Mouse (Mus musculus): Measurements from ENCODE around the gene Gtf2ird1.
"Not testable (repeated sequence)": the region's sequence is repeated elsewhere in the genome, so short reads cannot be mapped to it uniquely, and the experiment has no call there.

The Gtf2ird1 gene

DNA sequence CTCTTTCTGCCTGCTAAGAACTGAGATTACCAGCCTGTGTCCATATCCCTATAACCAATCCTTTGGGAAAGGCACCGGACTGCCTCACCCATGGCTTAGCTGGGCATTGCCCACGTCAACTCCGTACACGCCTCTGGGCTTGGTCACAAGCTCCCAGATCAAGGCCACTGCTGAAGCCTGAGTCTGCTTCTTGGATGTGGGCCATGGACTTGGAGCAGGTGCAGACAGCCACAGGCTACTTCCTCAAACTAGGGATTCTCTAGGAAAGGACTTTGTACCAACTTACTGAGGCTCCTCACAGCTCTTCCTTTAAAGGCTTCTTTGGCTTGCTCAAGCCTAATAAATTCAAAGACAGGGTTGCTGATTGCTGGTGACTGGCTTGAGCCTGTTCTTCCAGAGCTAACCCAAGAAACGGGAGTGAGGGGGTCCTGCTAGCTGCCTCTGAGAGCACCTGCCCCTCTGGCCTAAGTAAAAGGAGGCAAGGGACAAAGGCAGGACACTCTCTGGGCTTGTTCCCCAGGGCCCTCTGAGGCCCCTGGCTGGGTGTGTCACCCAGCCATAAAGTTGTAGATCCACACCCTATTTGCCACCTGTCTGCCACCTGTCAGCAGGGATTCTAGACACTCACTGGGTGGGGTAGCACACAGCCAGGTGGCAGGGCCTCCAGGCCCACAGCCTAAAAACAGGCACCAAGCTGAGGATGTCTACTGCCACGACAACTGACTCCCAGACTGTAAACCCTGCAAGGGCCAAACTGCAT lies 38.0 kb downstream of the Gtf2ird1 start:
- peak; percentile 87 to 93 for DNase-seq (ENCODE audit: inconsistent age in 2 of 2, low spot score in 1 of 2)

DNA sequence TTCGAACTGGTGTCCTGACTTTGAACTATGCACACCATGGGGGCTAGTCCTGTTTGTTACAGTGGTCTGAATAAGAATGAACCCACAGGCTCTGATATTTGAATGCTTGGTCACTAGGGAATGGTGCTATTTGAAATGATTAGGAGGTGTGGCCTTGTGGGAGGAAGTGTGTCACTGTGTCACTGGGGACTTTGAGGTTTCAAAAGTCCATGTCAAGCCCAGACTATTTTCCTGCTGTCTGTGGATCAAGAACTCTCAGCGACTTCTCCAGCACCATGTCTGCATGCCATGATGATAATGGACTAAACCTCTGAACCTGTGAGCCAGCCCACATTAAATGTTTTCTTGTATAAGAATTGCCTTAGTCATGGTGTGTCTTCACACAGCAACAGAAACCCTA lies 44.2 kb downstream of the Gtf2ird1 start:
- no peak for DNase-seq (ENCODE audit: inconsistent age in 2 of 2, low spot score in 1 of 2)

DNA sequence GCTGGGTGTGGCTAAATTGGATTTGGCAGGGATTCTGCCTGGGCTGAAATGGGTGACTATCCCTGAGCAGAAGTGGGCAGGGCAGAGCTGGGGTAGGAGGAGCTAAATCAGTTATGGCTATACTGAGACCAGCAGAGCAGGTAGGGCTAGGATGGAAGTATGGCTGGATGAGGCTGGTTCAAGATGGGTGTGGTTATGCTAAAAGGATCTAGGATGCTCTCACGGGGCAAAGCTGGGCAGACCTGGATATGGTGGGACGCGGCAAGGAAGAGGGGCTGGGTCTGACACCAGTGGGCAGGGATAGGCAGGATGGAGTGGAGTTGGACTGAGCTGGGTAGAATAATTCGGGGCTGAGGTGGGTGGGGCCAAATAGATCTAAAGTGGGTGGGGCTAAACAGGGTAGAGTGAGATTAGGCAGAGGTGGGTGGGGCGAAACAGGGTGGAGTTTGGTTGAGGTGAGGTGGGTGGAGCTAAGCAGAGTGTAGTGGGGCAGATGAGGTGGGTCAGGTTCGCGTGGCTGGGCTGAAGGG lies 46.1 kb downstream of the Gtf2ird1 start:
- no peak for DNase-seq (ENCODE audit: inconsistent age in 2 of 2, low spot score in 1 of 2)

DNA sequence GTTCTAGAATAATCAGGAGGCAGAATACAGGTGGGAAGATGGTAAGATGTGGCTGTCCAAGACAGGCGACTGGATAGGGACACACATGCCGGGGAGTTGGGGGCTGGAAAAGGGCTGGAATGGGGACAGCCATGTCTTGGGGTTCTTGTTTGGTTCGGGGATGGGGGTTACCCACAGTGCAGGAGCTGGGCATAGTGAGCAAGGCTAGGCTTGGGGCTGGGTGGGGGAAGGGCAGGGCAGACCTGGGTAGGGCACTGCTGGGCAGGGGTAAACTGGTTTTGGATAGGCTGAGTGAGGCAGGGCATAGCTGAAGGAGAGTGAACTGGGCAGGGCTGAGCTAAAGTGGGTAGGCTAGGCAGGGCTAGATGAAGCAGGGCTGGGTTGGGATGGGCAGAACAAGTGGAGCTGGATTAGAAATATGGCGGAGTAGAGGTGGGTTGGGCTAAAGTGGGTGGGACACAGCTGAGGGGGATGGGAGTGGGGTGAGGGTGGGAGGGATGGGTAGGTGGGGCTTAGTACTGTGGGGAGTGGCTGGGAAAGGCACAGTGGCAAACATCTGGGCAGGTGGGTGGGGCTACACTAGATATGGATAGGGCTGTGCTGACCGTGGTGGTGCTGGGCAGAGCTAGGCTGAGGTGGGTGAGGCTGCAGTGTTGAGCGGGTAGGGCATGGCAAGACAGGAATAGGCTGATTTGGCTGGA lies 46.8 kb downstream of the Gtf2ird1 start:
- no peak for DNase-seq (ENCODE audit: inconsistent age in 2 of 2, low spot score in 1 of 2)

DNA sequence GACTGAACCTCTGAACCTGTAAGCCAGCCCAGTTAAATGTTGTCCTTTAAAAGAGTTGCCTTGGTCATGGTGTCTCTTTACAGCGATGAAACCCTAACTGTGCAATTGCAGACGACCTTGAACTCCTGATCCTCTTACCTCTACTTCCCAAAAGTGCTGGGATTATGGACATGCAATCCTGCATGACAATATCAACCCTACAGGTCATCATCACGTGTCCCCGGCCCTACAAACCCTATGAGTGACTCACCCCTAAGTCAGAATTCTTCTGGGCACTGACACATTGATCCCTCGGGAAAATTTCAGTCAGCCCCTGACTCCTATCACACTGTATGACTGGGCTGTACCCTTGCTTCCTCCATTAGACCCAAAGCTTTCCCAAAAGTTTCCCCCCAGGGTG lies 48.4 kb downstream of the Gtf2ird1 start:
- DNase-seq (ENCODE audit: inconsistent age in 2 of 2, low spot score in 1 of 2), result no peak

DNA sequence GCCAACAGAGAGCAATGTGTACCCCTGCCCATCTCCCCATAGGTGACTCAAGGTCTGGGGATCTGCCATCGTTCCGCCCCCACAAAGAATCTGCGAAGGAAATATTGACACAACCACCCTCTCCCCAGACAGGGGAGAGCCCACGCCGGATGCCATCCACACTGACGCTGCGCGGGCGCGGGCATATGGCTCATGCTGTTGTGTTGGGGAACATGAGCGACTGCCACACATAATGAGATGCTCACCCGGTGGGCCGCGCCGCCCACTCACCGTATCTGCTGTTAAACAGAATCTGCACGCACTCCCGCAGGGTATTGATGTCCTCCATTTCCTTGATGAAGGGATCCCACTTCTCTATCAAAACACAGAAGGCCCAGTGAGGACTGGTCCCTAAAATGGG lies 54.7 kb downstream of the Gtf2ird1 start:
- DNase-seq (ENCODE audit: inconsistent age in 2 of 2, low spot score in 1 of 2), result no peak

DNA sequence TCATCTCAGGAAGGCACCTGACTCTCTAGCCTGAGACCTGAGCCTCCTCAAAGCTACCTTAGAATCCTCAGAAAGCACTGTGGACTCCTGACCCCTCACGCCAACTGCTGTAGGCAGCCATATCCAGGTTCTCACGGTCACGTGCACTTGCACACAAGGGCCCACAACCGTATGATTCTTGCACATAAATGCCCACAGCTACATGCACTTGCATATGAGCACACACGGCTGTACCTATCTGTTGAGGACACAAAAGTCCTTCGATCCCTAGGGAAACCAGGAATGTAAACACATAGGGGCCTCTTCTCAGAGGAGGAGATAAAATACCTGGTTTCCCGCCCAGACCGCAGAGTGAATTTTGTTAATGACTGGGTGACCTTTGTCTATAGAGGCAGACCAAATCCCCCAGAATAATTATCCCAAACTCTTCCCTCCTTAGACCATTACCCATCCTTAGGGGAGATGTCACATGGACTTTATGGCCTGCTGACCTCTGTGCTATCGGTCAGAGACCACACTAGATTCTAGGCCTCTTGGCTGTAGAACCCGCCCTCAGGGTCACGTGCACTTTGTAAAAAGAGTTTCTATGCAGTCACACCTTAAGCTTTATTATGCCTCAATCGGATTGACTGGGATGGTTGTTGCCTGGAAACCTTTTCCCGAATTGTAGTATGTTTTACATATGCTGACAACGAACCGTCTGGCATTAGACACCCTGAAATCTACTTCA lies 58.9 kb downstream of the Gtf2ird1 start:
- DNase-seq (ENCODE audit: inconsistent age in 2 of 2, low spot score in 1 of 2), result no peak

DNA sequence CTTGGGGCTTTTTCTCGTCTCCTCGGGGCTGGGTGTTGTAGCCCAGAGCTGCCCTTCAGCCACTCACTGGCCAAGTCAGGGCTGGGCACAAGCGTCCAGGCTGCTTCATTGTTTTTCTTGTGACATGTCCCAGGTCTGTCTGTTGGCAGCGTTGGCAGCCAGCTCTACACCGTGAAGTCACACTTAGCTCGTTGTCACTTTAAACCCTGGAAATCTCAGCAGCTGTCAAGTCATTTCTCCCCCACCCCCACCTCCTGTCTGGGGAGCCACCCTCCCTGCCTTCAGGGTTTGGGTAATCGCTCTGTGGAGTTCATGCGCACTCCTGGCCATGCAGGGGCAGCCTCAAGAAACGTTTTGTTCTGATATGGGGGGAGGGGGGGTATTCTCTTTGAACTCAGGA lies 60.0 kb downstream of the Gtf2ird1 start:
- no peak for DNase-seq (ENCODE audit: inconsistent age in 2 of 2, low spot score in 1 of 2)

DNA sequence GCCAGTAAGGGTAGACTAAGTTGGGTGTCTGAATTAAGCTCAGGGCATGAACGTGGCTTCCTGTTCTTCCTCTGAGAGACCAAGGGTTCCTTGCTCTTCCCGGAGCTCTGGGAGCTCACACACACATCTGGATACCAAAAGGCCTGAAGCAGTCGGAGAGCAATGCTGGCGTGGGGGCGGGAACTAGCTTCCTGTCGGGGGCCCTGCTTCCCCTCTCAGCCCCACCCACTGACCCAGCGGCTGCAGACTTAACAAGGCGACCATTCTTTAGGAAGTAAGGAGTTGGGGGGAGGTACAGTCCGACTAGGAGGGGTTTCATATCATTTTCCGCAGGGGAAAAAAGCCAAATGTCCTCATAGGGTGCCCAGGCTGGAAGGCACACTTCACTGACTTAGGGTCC lies 61.9 kb downstream of the Gtf2ird1 start:
- DNase-seq (ENCODE audit: inconsistent age in 2 of 2, low spot score in 1 of 2), result peak in 1 of 2 experiments; percentile 42

DNA sequence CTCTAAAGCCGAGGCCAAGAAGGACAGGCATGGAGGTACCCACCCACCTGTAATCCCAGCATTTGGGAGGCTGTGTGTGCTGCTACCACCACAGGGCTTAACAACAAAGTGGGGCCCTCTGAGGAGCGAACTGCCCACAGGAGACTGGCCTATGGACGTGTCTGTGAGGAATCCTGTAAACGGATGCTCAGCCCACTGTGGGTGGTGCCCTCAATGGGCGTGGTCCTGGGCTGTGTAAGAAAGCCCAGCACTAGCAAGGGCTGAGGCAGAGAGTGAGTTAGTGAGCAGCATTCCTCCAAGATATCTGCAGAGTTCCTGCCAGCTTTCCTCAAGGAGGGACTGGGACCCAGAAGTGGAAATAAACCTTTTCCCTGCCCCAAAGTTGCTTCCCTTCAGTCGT lies 62.9 kb downstream of the Gtf2ird1 start:
- DNase-seq (ENCODE audit: inconsistent age in 2 of 2, low spot score in 1 of 2), result no peak

DNA sequence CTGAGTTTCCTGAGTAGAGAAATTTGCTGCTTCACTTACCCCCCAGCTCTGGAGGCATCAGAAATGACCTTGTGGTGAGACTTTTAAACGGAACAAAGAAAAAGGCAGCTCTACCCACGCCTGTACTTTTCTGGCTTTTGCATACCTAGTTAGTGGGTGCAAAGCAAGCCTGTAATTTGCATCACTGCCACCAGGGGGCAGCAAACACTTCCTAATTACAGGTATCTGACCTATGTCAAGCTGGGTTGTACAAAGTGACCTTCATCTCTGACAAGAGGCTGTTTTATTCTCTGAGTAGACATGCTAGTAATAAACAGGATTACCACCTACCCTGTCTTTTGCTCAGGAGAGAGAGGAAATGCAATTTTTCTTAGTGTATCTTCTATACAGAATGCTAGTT lies 71.4 kb downstream of the Gtf2ird1 start:
- DNase-seq (ENCODE audit: inconsistent age in 2 of 2, low spot score in 1 of 2), result peak; percentile 76 to 94

DNA sequence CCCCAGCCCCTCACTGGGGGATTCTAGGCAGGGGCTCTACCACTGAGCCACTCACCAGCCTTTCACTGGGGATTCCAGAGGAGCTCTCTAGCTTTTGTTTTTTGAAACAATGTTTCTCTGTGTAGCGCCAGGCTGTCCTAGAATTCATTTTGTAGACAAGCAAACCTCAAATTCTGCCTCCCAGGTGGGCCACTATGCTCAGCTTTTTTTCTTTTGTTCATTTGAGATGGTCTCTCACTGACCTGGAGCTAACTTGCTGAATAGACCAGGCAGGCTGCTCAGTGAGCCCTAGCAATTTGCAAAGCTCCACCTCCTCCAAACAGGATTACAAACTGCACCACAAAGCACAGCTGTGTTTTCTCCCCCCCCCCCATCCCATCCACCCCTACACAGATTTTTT lies 81.3 kb downstream of the Gtf2ird1 start:
- no peak for DNase-seq (ENCODE audit: inconsistent age in 2 of 2, low spot score in 1 of 2)

DNA sequence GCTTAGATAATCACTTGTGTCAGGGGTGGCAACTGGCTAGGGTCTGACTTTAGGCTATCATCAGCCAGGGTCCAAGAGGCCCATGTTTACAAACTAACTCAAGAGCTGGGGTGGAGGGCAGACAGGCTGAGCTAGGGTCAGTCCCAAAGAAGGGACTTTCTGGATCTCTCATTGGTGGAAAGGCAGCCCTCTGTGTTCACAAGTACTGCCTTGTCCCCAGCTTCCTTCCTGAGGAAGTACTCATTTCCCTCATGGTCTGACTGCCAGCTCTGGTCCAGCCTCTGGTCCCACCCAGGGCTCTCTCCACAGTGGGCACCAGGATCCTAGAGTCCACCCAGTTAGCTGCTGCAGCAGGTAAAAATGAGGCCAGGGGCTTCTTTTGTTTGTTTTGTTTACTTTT lies 82.0 kb downstream of the Gtf2ird1 start:
- DNase-seq (ENCODE audit: inconsistent age in 2 of 2, low spot score in 1 of 2), result peak; percentile 41 to 69

DNA sequence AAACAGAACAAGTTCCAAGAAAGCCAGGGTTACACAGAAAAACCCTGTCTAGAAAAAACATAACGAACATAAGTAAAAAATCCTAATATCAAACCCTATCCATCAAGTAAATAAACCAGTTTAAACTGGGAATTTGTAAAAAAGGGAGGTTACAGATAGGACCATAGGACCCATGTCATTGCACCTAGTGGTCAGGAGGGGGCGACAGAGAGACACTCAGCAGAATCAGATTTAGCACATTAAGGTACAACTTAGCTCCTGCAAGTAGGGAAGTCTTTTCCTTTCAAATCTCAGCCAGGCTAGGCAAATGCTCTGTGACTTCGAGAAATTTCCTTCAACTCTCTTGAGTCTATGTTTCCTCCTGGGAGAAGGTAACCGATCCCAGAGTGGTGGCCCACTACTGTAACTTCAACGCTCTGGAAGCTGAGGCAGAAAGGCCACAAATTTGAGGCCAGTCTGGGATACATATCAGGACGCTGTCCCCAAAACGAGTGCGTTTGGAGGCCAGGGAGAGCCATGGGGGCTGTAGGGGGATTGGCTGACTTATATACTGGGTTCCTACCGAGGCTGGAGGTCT lies 82.5 kb downstream of the Gtf2ird1 start:
- peak; percentile 60 to 84 for DNase-seq (ENCODE audit: inconsistent age in 2 of 2, low spot score in 1 of 2)

DNA sequence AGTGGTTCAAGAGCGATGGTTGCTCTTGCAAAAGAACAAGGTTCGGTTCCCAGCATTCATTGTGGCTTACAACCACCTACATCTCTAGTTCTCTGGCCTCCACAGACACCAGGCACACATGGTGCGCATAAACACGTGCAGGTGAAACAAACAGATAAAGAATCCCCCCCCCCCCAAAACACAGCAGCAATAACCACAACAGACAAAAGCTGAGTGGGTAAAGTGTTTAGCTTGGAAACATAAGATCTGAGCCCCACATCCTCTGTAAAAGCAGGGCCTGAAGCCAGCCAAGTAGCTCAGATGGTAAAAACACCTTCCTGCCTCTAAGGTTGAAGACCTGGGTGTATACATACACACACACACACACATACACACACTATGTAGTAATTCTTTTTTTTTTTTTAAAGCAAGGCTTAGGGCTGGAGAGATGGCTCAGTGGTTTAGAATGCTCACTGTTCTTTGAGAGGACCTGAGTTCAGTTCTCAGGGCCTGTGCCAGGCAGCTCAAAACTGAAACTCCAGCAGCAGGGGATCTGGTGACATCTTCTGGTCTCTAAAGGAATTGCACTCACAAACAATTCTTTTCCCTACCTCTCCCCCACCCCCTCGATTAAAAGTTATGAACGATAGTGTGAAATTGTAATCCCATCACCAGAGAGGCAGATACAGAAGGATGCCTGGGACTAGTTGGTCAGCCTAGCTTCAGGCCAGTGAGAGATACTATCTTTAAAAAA lies 83.4 kb downstream of the Gtf2ird1 start:
- no peak for DNase-seq (ENCODE audit: inconsistent age in 2 of 2, low spot score in 1 of 2)

DNA sequence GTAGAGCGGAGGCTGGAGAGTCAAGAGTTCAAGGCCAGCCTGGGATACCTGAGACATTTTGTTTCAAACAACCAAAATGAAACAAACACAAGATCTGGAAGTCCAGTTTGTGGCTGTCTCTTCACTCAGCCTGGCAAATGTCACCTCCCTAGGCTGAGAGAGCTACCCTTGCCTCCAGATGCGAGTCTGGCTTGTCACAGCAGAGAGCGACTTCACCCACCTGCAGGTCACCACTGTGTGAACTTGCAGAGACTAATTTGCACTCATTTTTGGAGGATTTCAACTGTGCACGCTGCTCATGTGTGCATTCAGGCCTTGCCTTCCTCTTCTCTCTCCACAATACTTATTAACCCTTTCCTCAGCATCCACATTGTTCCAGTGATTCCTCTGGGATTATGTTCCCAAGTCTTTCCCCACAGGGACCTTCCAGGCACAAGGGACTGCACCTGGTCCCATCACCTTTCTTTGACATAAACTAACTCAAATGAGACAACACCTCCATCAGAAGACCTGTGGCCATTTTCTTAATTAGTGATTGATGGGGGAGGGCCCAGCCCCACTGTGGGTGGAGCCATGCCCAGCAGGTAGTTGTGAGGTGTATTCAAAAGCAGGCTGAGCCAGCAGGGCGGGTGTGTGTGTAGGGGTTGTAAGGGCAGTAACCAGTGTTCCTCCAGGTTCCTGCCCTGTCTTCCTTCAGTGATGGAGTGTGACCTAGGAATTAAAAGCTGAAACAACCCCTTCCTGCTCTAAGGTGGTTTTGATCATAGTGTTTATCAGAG lies 84.8 kb downstream of the Gtf2ird1 start:
- DNase-seq (ENCODE audit: inconsistent age in 2 of 2, low spot score in 1 of 2), result no peak

DNA sequence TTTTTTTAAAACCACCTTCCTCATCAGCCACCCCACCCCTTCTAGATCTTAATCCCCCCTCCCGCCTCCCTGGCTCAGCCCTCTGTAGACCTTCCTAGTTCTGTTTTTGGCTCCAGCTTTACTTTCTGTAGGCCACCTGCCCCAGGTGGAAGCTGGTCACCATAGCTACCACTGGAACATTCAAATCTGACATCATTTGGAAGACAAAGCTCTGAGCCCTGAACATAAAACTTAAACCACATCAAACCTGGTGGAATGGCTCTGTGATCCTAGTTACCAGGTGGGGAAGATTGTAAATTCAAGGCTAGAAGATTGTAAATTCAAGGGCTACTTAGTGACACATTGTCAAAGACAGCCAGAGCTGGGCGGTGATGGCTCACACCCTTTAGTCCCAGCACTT lies 85.7 kb downstream of the Gtf2ird1 start:
- no peak for DNase-seq (ENCODE audit: inconsistent age in 2 of 2, low spot score in 1 of 2)

DNA sequence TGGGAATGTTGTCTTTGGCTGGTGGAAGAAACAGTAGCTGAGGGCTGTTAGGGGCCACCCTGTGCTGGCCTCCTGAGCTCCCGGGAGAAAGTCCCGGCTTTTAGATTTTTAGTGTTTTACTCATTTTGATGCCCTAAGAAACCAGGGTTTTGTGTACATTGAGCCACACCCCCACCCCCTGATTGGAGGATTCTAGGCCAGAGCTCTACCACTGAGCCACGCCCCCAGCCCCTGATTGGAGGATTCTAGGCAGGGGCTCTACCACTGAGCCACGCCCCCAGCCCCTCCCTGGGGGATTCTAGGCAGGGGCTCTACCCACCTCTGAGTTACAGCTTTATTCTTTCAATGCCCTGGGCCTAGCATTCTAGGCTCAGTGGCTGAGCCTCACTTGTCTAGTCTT lies 97.4 kb downstream of the Gtf2ird1 start:
- no peak for DNase-seq (ENCODE audit: inconsistent age in 2 of 2, low spot score in 1 of 2)

DNA sequence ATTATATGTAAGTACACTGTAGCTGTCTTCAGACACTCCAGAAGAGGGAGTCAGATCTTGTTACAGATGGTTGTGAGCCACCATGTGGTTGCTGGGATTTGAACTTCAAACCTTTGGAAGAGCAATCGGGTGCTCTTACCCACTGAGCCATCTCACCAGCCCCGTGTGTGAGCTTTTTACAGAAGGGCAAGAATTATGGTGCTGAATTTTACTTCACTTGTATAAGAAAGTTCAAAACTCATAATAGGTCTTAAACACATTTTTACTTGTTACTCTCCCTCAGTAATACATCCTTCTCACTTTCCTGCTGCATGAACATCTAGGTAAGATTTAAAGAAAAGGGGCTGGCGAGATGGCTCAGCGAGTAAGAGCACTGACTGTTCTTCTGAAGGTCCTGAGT lies 101.1 kb downstream of the Gtf2ird1 start:
- not testable (repeated sequence) for DNase-seq (ENCODE audit: inconsistent age in 2 of 2, low spot score in 1 of 2)

DNA sequence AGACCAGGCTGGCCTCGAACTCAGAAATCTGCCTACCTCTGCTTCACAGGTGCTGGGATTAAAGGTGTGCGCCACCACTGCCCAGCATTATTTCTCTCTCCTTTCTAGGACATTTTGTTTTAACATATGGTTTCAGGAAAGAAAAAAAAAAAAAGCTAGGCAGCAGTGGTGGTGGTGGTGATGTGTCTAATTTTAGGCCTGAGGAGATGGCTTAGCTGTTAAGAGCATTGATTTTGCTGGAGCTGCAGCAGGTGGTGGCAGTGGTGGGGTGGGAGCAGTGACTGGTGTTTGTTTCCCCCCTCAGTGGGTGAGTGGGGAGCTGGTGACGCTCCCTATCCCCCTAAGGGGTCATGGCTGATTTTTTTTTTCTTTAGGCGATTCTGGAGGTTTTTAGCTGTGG lies 103.4 kb downstream of the Gtf2ird1 start:
- no peak for DNase-seq (ENCODE audit: inconsistent age in 2 of 2, low spot score in 1 of 2)
